Mouse (Mus musculus) forebrain, postnatal 0 days (tissue): ENCODE results near the gene Gm10260. TPM values are rescaled to one million over a fixed set of nuclear protein-coding genes. Genes with fewer than 3 reads are reported as not detected.

Source experiments
- ATAC-seq: fragments of 200-750 bp; cut with Nextera tagmentation; 2 replicates; pipeline ENCODE4 v1.8.0; 2017; ENCODE audit warnings: mild to moderate bottlenecking, moderate library complexity
- DNase-seq: peaks from one replicate; pipeline ENCODE4 v3.0.0-alpha.2; 2015
- H3K27ac ChIP-seq: fragments of 300-500 bp; sonication (generic); 2 replicates; pipeline ENCODE4 v1.5.1; 2014; ENCODE audit warnings: low read depth, mild to moderate bottlenecking, antibody characterized with exemption, low read length, moderate library complexity, mixed read lengths
- H3K27me3 ChIP-seq: fragments of 300-500 bp; sonication (generic); 2 replicates; pipeline ENCODE4 v1.6.1; 2014; ENCODE audit warnings: mild to moderate bottlenecking, low read length, mixed read lengths; ENCODE audit not compliant: insufficient read depth
- H3K36me3 ChIP-seq: fragments of 300-500 bp; sonication (generic); 2 replicates; pipeline ENCODE4 v1.6.1; 2014; ENCODE audit warnings: mild to moderate bottlenecking, moderate library complexity; ENCODE audit not compliant: insufficient read depth
- H3K4me1 ChIP-seq: fragments of 300-500 bp; sonication (generic); 2 replicates; pipeline ENCODE4 v1.6.1; 2014; ENCODE audit warnings: antibody characterized with exemption; ENCODE audit not compliant: insufficient read depth
- H3K4me2 ChIP-seq: fragments of 300-500 bp; sonication (generic); 2 replicates; pipeline ENCODE4 v1.6.1; 2014; ENCODE audit warnings: low read depth, mild to moderate bottlenecking, moderate library complexity
- H3K4me3 ChIP-seq: fragments of 300-500 bp; sonication (generic); 2 replicates; pipeline ENCODE4 v1.5.1; 2014; ENCODE audit warnings: low read depth, low read length, mixed read lengths
- H3K9ac ChIP-seq: fragments of 300-500 bp; sonication (generic); 2 replicates; pipeline ENCODE4 v1.6.1; 2014; ENCODE audit warnings: mild to moderate bottlenecking
- H3K9me3 ChIP-seq: fragments of 300-500 bp; sonication (generic); 2 replicates; pipeline ENCODE4 v1.6.1; 2016; ENCODE audit warnings: low read length
- CTCF ChIP-seq: sonication (generic); IDR thresholded peaks from 2 replicates; pipeline ENCODE4 v1.5.1; 2016; ENCODE audit warnings: antibody characterized with exemption, control low read depth, low read depth
- WGBS: fragments of 180-500 bp; shearing (Covaris S2); extraction: QIAGEN DNeasy Blood & Tissue Kit; methylation state at CpG from one replicate; pipeline ENCODE4 v1.1.7; 2014; 5-methylcytosine and 5-hydroxymethylcytosine counted together
- polyA plus RNA-seq: library from polyadenylated mRNA; unstranded; fragments of >200 nt; fragmentation: Nextera tagmentation; extraction: Ambion mirVana; gene quantifications from 2 replicates; pipeline ENCODE4 v1.2.1, GENCODE M21; 2015
- total RNA-seq: library from RNA; depleted of rRNA; stranded (reverse); fragments of >200 nt; gene quantifications from 2 replicates; pipeline ENCODE4 v1.2.3, GENCODE M21; 2014

The Gm10260 gene
- total and polyA plus RNA-seq, 2 experiments from 2014 or later, result 4.6 to 11.4 TPM

GRCm38 (mm10) chr13:97789782-97790450 is 29.5 kb upstream of the Gm10260 start:
- TF ChIP-seq CTCF, result no peak
- no peak for ATAC-seq

DNA sequence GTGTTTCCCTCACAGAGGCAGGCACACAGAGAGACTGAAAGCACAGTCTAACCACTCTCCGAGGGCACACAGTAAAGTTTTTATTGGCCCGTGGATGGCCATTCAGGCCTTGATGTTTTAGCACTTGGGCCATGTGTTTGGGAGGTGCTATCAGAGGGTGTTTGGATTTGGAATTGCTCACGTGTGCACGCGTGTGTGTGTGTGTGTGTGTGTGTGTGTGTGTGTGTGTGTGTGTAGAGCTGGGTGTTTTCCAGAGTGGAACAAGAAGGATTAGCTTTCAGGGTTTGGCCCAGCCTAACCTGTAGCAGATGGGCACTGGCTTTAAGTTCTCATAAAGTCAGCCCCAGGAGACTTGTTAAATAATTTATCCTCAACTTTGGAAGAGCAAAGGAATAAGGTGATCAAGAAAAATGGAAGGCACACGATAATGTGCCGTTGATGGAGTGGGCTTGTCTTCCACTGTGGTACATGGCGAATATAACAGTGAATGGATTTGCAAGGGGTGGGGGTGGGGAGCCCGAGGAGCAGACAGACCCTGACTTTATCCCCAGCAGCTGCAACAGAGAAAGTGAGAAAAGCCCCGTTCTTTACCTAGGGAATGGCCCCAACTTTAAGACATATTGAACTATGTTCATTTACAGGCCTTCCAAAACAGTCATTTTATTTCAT is 24.9 kb upstream of the Gm10260 start:
- no peak for TF ChIP-seq CTCF
- Histone ChIP-seq H3K4me3 (no peak overlapping the region), H3K27ac (no peak overlapping the region), H3K9me3 (no peaks in the 10 kb centered on the region), H3K9ac (no peak overlapping the region), H3K4me1 (no peaks in the 10 kb centered on the region), H3K27me3 (no peaks in the 10 kb centered on the region), H3K36me3 (no peaks in the 10 kb centered on the region), H3K4me2 (no peak overlapping the region)
- WGBS, result 70% methylated on average over 10 of the region's 10 CpGs
- no peak for DNase-seq
- no peak for ATAC-seq

More at GRCm38 (mm10) chr13:97789782-97790450, 29.5 kb upstream of the Gm10260 start:
- DNase-seq, result no peak
- H3K9me3 ChIP-seq, result no peaks in the 10 kb centered on the region
- no peak overlapping the region for H3K9ac ChIP-seq
- no peaks in the 10 kb centered on the region for H3K36me3 ChIP-seq
- H3K27me3 ChIP-seq, result no peaks in the 10 kb centered on the region
- 88% methylated on average over 12 of the region's 12 CpGs for WGBS
- H3K4me3 ChIP-seq, result no peak overlapping the region
- no peak overlapping the region for H3K4me2 ChIP-seq
- no peaks in the 10 kb centered on the region for H3K4me1 ChIP-seq
- no peak overlapping the region for H3K27ac ChIP-seq

DNA sequence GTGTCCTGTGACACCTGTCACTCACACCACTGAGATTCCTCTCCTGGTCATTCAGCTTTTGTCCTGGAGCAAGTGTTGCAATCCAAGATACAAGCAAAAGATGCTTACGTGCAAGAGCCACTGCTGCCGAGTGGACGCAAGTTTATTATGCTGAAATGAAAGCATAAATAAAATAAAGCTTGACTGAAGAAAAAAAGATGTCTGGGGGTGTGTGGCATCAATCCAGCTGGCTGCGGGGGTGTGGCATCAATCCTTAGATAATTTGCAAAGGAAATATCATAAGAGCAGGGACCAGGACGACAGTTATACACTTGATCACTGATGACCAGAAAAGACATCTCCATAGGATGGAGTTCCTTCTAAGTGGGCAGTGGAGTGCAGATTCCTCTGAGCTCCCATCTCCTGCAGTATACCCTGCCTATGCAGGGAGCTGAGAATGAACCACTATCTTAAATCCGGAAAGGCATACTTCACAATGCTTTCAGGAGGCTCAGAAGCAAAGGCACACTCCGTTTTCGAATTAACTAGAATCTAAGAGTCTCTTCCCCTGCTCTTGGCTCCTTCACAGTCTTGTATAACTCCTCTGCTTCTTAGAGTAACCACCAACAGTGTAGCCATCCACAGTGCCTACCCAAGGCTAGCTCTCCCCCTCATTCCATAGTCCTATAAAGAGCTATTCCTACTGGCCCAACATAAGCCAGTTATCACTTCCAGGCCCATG is 23.2 kb upstream of the Gm10260 start:
- no peak overlapping the region for H3K4me2 ChIP-seq
- H3K9me3 ChIP-seq, result no peaks in the 10 kb centered on the region
- 80% methylated on average over 8 of the region's 8 CpGs for WGBS
- H3K4me1 ChIP-seq, result no peaks in the 10 kb centered on the region
- no peak overlapping the region for H3K9ac ChIP-seq
- TF ChIP-seq CTCF, result no peak
- H3K27ac ChIP-seq, result no peak overlapping the region
- no peak for ATAC-seq
- no peak for DNase-seq
- no peaks in the 10 kb centered on the region for H3K36me3 ChIP-seq
- no peak overlapping the region for H3K4me3 ChIP-seq
- H3K27me3 ChIP-seq, result no peaks in the 10 kb centered on the region

DNA sequence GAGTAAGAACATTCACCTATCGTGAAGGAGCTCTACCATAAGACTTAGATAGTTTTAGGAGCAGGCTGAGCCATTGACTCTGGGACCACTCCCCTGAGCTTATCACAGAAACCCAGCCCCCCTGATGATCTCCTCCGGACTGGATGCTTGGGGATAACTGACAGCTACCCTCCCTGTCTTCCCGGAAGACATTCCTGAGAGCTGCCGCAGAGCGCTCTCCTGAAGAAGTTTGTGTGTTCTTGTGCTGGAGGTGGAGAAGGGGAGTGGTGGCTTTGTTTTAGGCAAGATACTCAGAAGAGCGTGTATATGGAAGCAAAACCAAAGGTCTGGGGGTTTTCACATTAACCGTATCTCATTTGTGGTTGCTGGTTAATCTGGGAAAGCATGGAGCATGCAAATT is 21.6 kb upstream of the Gm10260 start:
- no peak for ATAC-seq
- no peak overlapping the region for H3K4me2 ChIP-seq
- no peaks in the 10 kb centered on the region for H3K27me3 ChIP-seq
- no peak overlapping the region for H3K9ac ChIP-seq
- 58% methylated on average over 7 of the region's 7 CpGs for WGBS
- DNase-seq, result no peak
- no peak overlapping the region for H3K4me3 ChIP-seq
- no peaks in the 10 kb centered on the region for H3K4me1 ChIP-seq
- H3K36me3 ChIP-seq, result no peaks in the 10 kb centered on the region
- no peak for TF ChIP-seq CTCF
- H3K27ac ChIP-seq, result no peak overlapping the region
- no peaks in the 10 kb centered on the region for H3K9me3 ChIP-seq

DNA sequence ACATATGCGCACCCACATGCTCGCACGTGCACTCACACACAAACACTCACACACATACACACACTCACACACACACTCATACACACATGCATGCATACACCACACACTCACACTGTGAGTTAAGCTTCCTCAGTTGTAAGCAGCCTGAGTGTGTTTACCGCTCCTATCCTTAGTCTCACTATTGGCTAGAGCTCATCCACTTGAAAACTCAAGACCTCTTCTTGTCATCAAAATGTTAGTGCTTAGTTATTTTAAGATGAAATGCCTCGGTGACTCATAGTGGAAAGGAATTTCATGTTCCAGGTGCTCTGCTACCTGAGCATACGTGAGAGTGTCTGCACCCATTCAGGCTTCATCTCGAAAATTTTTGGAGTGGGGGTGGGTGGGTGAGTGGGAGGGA is 21.2 kb upstream of the Gm10260 start:
- no peaks in the 10 kb centered on the region for H3K27me3 ChIP-seq
- no peak for DNase-seq
- H3K27ac ChIP-seq, result no peak overlapping the region
- no peak for ATAC-seq
- H3K4me2 ChIP-seq, result no peak overlapping the region
- 87% methylated on average over 7 of the region's 7 CpGs for WGBS
- H3K36me3 ChIP-seq, result no peaks in the 10 kb centered on the region
- H3K4me3 ChIP-seq, result no peak overlapping the region
- no peak overlapping the region for H3K9ac ChIP-seq
- H3K9me3 ChIP-seq, result no peaks in the 10 kb centered on the region
- TF ChIP-seq CTCF, result no peak
- H3K4me1 ChIP-seq, result no peaks in the 10 kb centered on the region

DNA sequence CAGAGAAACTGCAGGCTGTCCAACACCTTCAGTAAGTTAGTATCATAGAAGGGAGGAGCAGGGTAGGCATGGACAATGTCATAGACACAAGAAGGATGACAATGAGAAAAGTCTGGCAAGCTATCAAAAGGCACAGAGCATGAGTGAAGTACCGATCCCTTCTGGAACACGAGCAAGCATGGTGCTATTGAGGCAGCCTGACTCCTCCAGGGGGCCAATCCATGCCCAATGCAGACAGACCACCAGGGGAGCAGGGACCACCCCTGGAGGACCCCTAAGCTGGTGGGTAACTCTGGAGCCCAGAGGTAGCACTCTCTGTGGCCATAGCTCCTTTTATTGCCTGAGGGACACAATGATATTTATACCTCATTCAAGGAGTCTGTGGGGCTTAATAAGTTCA is 20.1 kb upstream of the Gm10260 start:
- Histone ChIP-seq H3K27ac (no peak overlapping the region), H3K36me3 (no peaks in the 10 kb centered on the region), H3K9me3 (no peaks in the 10 kb centered on the region), H3K4me2 (no peak overlapping the region), H3K4me3 (no peak overlapping the region), H3K27me3 (no peaks in the 10 kb centered on the region), H3K4me1 (no peaks in the 10 kb centered on the region), H3K9ac (no peak overlapping the region)
- WGBS, result 40% methylated on average over 2 of the region's 2 CpGs
- no peak for DNase-seq
- no peak for ATAC-seq
- TF ChIP-seq CTCF, result no peak
